Mouse (Mus musculus) small intestine, adult 2 months (tissue): Measurements from ENCODE around the gene Mtrex.

Experiments
- CTCF ChIP-seq: fragments of 200-500 bp; IDR thresholded peaks from 2 replicates; pipeline ENCODE4 v1.5.1; 2012; ENCODE audit warnings: low read depth, mild to moderate bottlenecking, control low read depth, inconsistent platforms, low read length, moderate library complexity, mixed read lengths; ENCODE audit not compliant: insufficient replicate concordance, insufficient read length; ENCODE audit errors: extremely low read depth
- POLR2A ChIP-seq: fragments of 200-500 bp; IDR thresholded peaks from 2 replicates; pipeline ENCODE4 v1.6.1; 2012; ENCODE audit warnings: low read depth, mild to moderate bottlenecking, control low read depth, inconsistent platforms, low read length, moderate library complexity

DNA sequence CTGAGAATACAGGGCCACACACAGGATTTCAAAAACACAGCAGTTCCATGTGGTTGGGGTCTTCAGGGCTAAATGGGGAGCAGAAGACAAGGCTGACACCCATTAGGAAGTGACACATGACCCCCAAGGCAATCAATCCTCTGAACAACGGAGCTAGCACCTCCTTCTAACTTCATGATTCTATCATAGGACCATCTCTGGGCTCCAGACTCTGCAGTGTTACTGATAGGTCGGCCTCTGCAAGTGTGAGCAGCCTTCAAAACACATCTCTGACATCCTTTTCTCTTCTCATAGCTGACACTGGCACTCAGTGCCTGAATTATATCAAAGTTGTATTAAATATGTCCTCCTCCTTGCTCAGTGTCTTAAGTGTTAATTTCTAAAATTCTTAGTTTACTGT lies 94.6 kb downstream of the Mtrex start:
- TF ChIP-seq CTCF (no peak), POLR2A (no peak)
